Mouse (Mus musculus) MEL (cell line): ENCODE measurements at regions not wholly inside any gene's neighbourhood (a gene's known extent, or its start where the extent isn't known, plus 50 kb on each side); places are given as distances from the start of the nearest gene placed in this dataset.

ENCODE experiments used
- DNase-seq: peaks from one replicate; pipeline ENCODE4 v3.0.0; 2011; ENCODE audit warnings: low read depth, low spot score
- H3K27ac ChIP-seq: 2 replicates; pipeline ENCODE4 v1.5.1; 2012; ENCODE audit warnings: low read depth, mild to moderate bottlenecking, control low read depth, low read length, moderate library complexity; ENCODE audit not compliant: control insufficient read depth
- H3K27me3 ChIP-seq, 2 experiments: fragments of 150-350 bp in 1 of 2; sonication (generic) in 1 of 2; 2 replicates each; pipeline ENCODE4 v1.6.1; 2012; ENCODE audit warnings: low read length in 2 of 2, mild to moderate bottlenecking in 2 of 2, improper control_type of control experiment in 1 of 2, moderate library complexity in 1 of 2; ENCODE audit not compliant: insufficient read depth in 2 of 2, control insufficient read depth in 1 of 2
- H3K36me3 ChIP-seq, 2 experiments: 2 replicates each; pipeline ENCODE4 v1.6.1; 2012 to 2014; ENCODE audit warnings: low read length in 2 of 2, improper control_type of control experiment in 1 of 2, inconsistent platforms in 1 of 2, mild to moderate bottlenecking in 1 of 2; ENCODE audit not compliant: insufficient read depth in 2 of 2, control insufficient read depth in 1 of 2
- H3K4me1 ChIP-seq, 2 experiments: fragments of 150-350 bp in 1 of 2; sonication (generic) in 1 of 2; 2 replicates each; pipeline ENCODE4 v1.6.1; 2012; ENCODE audit warnings: low read length in 2 of 2, improper control_type of control experiment in 1 of 2, mild to moderate bottlenecking in 1 of 2; ENCODE audit not compliant: insufficient read depth in 2 of 2, control insufficient read depth in 1 of 2
- H3K4me3 ChIP-seq, 2 experiments: fragments of 150-350 bp in 1 of 2; sonication (generic) in 1 of 2; 2 replicates each; pipeline ENCODE4 v1.5.1; 2012; ENCODE audit warnings: low read depth in 2 of 2, low read length in 2 of 2, mild to moderate bottlenecking in 2 of 2, moderate library complexity in 2 of 2, control low read depth in 1 of 2, improper control_type of control experiment in 1 of 2; ENCODE audit not compliant: control insufficient read depth in 1 of 2, insufficient read depth in 1 of 2
- H3K79me2 ChIP-seq: 2 replicates; pipeline ENCODE4 v1.6.1; 2012; ENCODE audit warnings: mild to moderate bottlenecking, low read length, moderate library complexity; ENCODE audit not compliant: control insufficient read depth, poor library complexity, insufficient read depth
- H3K9ac ChIP-seq: 2 replicates; pipeline ENCODE4 v1.6.1; 2012; ENCODE audit warnings: low read depth, mild to moderate bottlenecking, control low read depth, low read length, moderate library complexity; ENCODE audit not compliant: control insufficient read depth, poor library complexity, severe bottlenecking
- H3K9me3 ChIP-seq: fragments of 150-350 bp; sonication (generic); replicated peaks from 2 replicates; pipeline ENCODE4 v1.6.1; 2012; ENCODE audit warnings: mild to moderate bottlenecking, low read length, improper control_type of control experiment, moderate library complexity; ENCODE audit not compliant: insufficient read depth
- CHD1 ChIP-seq: IDR thresholded peaks from 2 replicates; pipeline ENCODE4 v1.6.1; 2012; ENCODE audit warnings: low read depth, mild to moderate bottlenecking, inconsistent platforms, low read length, improper control_type of control experiment
- E2F4 ChIP-seq: IDR thresholded peaks from 2 replicates; pipeline ENCODE4 v1.6.1; 2011; ENCODE audit warnings: low read depth, low read length, improper control_type of control experiment, borderline replicate concordance
- EP300 ChIP-seq, 2 experiments: IDR thresholded peaks; 2 replicates each; pipeline ENCODE4 v1.6.1; 2011; ENCODE audit warnings: improper control_type of control experiment in 2 of 2, low read length in 2 of 2, low read depth in 1 of 2, mild to moderate bottlenecking in 1 of 2
- ETS1 ChIP-seq: IDR thresholded peaks from 2 replicates; pipeline ENCODE4 v1.6.1; 2012; ENCODE audit warnings: low read depth, mild to moderate bottlenecking, inconsistent platforms, low read length, improper control_type of control experiment, moderate library complexity
- GABPA ChIP-seq: IDR thresholded peaks from 2 replicates; pipeline ENCODE4 v1.6.1; 2012; ENCODE audit warnings: low read depth, mild to moderate bottlenecking, inconsistent platforms, low read length, improper control_type of control experiment, moderate library complexity
- HCFC1 ChIP-seq: IDR thresholded peaks from 2 replicates; pipeline ENCODE4 v1.6.1; 2012; ENCODE audit warnings: low read depth, mild to moderate bottlenecking, inconsistent platforms, low read length, improper control_type of control experiment, moderate library complexity
- JUND ChIP-seq: IDR thresholded peaks from 2 replicates; pipeline ENCODE4 v1.6.1; 2011; ENCODE audit warnings: low read depth, mild to moderate bottlenecking, improper control_type of control experiment, low read length
- KAT2A ChIP-seq: conservative IDR thresholded peaks from 2 replicates; pipeline ENCODE4 v1.6.1; 2012; ENCODE audit warnings: low read depth, low read length, improper control_type of control experiment, inconsistent platforms
- MEF2A ChIP-seq: IDR thresholded peaks from 2 replicates; pipeline ENCODE4 v1.6.1; 2014; ENCODE audit warnings: low read depth, mild to moderate bottlenecking, inconsistent platforms, low read length, improper control_type of control experiment; ENCODE audit not compliant: poor library complexity, insufficient replicate concordance, severe bottlenecking; ENCODE audit errors: extremely low read depth
- MYC ChIP-seq: IDR thresholded peaks from 2 replicates; pipeline ENCODE4 v1.6.1; 2011; ENCODE audit warnings: low read depth, mild to moderate bottlenecking, low read length, improper control_type of control experiment, moderate library complexity
- NELFE ChIP-seq: IDR thresholded peaks from 2 replicates; pipeline ENCODE4 v1.6.1; 2011; ENCODE audit warnings: low read depth, low read length, improper control_type of control experiment
- NRF1 ChIP-seq: IDR thresholded peaks from 2 replicates; pipeline ENCODE4 v1.6.1; 2014; ENCODE audit warnings: low read depth, mild to moderate bottlenecking, inconsistent platforms, low read length, improper control_type of control experiment, moderate library complexity; ENCODE audit not compliant: poor library complexity, insufficient read depth, severe bottlenecking
- POLR2A ChIP-seq, 2 experiments: IDR thresholded peaks; 2 replicates each; pipeline ENCODE4 v1.6.1; 2011 to 2012; ENCODE audit warnings: low read length in 2 of 2, mild to moderate bottlenecking in 2 of 2, control low read depth in 1 of 2, improper control_type of control experiment in 1 of 2, low read depth in 1 of 2, moderate library complexity in 1 of 2; ENCODE audit not compliant: control insufficient read depth in 1 of 2, insufficient read depth in 1 of 2, poor library complexity in 1 of 2
- POLR2AphosphoS2 ChIP-seq: IDR thresholded peaks from 2 replicates; pipeline ENCODE4 v1.6.1; 2011; ENCODE audit warnings: low read length, improper control_type of control experiment
- POLR2AphosphoS5 ChIP-seq: IDR thresholded peaks from 2 replicates; pipeline ENCODE4 v1.6.1; 2012; ENCODE audit warnings: low read depth, borderline replicate concordance, mild to moderate bottlenecking, inconsistent platforms, low read length, moderate library complexity, mixed read lengths
- RCOR1 ChIP-seq: IDR thresholded peaks from 2 replicates; pipeline ENCODE4 v1.6.1; 2012; ENCODE audit warnings: low read depth, mild to moderate bottlenecking, inconsistent platforms, low read length, improper control_type of control experiment
- UBTF ChIP-seq: IDR thresholded peaks from 2 replicates; pipeline ENCODE4 v1.6.1; 2012; ENCODE audit warnings: low read depth, mild to moderate bottlenecking, inconsistent platforms, low read length, improper control_type of control experiment, moderate library complexity, borderline replicate concordance; ENCODE audit not compliant: insufficient read depth
- USF2 ChIP-seq, 2 experiments: IDR thresholded peaks; 2 replicates each; pipeline ENCODE4 v1.6.1; 2011 to 2012; ENCODE audit warnings: improper control_type of control experiment in 2 of 2, low read length in 2 of 2, borderline replicate concordance in 1 of 2, inconsistent platforms in 1 of 2, low read depth in 1 of 2, mild to moderate bottlenecking in 1 of 2; ENCODE audit not compliant: insufficient read depth in 1 of 2
- ZKSCAN1 ChIP-seq: IDR thresholded peaks from 2 replicates; pipeline ENCODE4 v1.6.1; 2012; ENCODE audit warnings: low read depth, mild to moderate bottlenecking, inconsistent platforms, low read length, improper control_type of control experiment, moderate library complexity
- ZMIZ1 ChIP-seq: IDR thresholded peaks from 2 replicates; pipeline ENCODE4 v1.6.1; 2012; ENCODE audit warnings: low read depth, mild to moderate bottlenecking, inconsistent platforms, low read length, improper control_type of control experiment, moderate library complexity

- no peak for TF ChIP-seq ZKSCAN1
- no peak for TF ChIP-seq NRF1
- no peak for TF ChIP-seq HCFC1
- TF ChIP-seq CHD1: no peak
- no peak for TF ChIP-seq MEF2A
- TF ChIP-seq POLR2AphosphoS2: no peak
- no peak for TF ChIP-seq USF2 (IDR thresholded peaks at IDR 0.05; ENCODE audit: borderline replicate concordance in 1 of 2, insufficient read depth in 1 of 2, low read depth in 1 of 2, low read length in 2 of 2)
- no peak for TF ChIP-seq ZMIZ1
- TF ChIP-seq GABPA: no peak
- no peak for TF ChIP-seq EP300 (IDR thresholded peaks at IDR 0.05; ENCODE audit: low read depth in 1 of 2, low read length in 2 of 2)
- TF ChIP-seq E2F4: no peak
- Histone ChIP-seq H3K36me3 (no peaks in the 10 kb centered on the region), H3K27me3 (no peaks in the 10 kb centered on the region), H3K27ac (no peak overlapping the region), H3K9ac (no peak overlapping the region), H3K4me1 (no peaks in the 10 kb centered on the region), H3K9me3 (no peaks in the 10 kb centered on the region), H3K79me2 (no peaks in the 10 kb centered on the region), H3K4me3 (no peak overlapping the region)
- DNase-seq: no peak
Measured at GRCm38 (mm10) chrX:11046769-11047168, 252.3 kb upstream of the H2al1a start.

GRCm38 (mm10) chrX:11082171-11082570 is 216.9 kb upstream of the H2al1a start:
- H3K4me1 ChIP-seq: no peaks in the 10 kb centered on the region
- H3K9me3 ChIP-seq: no peaks in the 10 kb centered on the region
- H3K79me2 ChIP-seq: no peaks in the 10 kb centered on the region
- H3K27ac ChIP-seq: no peak overlapping the region
- no peak overlapping the region for H3K9ac ChIP-seq
- H3K27me3 ChIP-seq: no peaks in the 10 kb centered on the region
- DNase-seq: no peak
- no peaks in the 10 kb centered on the region for H3K36me3 ChIP-seq
- H3K4me3 ChIP-seq: no peak overlapping the region
- TF ChIP-seq EP300 (IDR thresholded peaks at IDR 0.05; ENCODE audit: low read depth in 1 of 2, low read length in 2 of 2) (no peak), HCFC1 (no peak), KAT2A (no peak), UBTF (no peak), RCOR1 (no peak), MYC (no peak), E2F4 (no peak), JUND (no peak), CHD1 (no peak), POLR2AphosphoS5 (no peak), POLR2A (IDR thresholded peaks at IDR 0.05; ENCODE audit: control insufficient read depth in 1 of 2, insufficient read depth in 1 of 2, low read depth in 1 of 2, low read length in 2 of 2, poor library complexity in 1 of 2) (no peak), ETS1 (no peak), NELFE (no peak)
